Mouse (Mus musculus) adipocyte (in vitro differentiated cells): ENCODE data around the gene Fxyd6.

Experiments
- DNase-seq: peaks from one replicate; pipeline ENCODE4 v3.0.0-alpha.2; 2016; ENCODE audit warnings: low spot score

Fxyd6 gene

GRCm38 (mm10) chr9:45370117-45370561, at the start of gene Fxyd6:
Fxyd6 (plus strand) TSS chr9:45370185.
- DNase-seq = no peak

GRCm38 (mm10) chr9:45321465-45321864, 48.5 kb upstream of the Fxyd6 start:
- no peak for DNase-seq

- no peak for DNase-seq
Measured at GRCm38 (mm10) chr9:45321946-45322430, 48.0 kb upstream of the Fxyd6 start.

GRCm38 (mm10) chr9:45326390-45326789, 43.6 kb upstream of the Fxyd6 start:
- no peak for DNase-seq

DNA sequence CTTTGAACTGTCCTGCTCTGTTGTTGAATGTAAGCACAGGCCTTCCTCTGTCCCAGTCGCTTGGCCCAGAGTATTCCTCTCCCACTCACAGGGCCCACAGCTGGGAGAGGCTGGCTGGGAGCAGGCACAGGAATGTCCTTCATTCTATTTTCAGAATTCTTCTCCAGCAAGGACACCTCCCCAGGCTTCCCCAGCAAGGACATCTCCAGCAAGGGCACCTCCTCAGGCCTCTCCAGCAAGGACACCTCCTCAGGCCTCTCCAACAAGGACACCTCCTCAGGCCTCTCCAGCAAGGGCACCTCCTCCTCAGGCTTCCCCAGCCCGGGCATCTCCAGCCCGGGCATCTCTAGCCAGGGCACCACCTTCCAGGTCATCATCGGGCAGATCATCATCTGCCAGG, 41.7 kb upstream of the Fxyd6 start:
- no peak for DNase-seq

- DNase-seq = no peak
Measured at GRCm38 (mm10) chr9:45329577-45329976, 40.4 kb upstream of the Fxyd6 start.

- no peak for DNase-seq
Measured at GRCm38 (mm10) chr9:45337406-45337805, 32.6 kb upstream of the Fxyd6 start.

DNA sequence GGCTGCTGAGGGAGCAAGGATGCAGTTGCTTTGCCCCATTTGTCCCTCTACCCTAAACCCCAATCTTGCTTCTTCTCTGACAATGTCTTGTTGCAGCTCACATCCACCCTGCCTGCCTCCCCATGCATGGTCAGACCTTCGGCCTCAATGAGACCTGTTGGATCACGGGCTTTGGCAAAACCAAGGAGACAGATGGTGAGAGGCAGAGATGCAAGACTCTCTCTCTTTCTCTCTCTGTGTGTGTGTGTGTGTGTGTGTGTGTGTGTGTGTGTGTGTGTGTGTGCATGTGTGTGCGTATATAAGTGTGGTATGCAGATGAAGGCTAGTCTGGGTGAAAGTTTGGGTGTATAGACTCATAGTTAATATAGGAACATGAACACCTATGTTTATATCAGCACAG, 26.9 kb upstream of the Fxyd6 start:
- no peak for DNase-seq

- no peak for DNase-seq
Measured at GRCm38 (mm10) chr9:45345516-45345915, 24.5 kb upstream of the Fxyd6 start.

- no peak for DNase-seq
Measured at GRCm38 (mm10) chr9:45346276-45346675, 23.7 kb upstream of the Fxyd6 start.

DNA sequence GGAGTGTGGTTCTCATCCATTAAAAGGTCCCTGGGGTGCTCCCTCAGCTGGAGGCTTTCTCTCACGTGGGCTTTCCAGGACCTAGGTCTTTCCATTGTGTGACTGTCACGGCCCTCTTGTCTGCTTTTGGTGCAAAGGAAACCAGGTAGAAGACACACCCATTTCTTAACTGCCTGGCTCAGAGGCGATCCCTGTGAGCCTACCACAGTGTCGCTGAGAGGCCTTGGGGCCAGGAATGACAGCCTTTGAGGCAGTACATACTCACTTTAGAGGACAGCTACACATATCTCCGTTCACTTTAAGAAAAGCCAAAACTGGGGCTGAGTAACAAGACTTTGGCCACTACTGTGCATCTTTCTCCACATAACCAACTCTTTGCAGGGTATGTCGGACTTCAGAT, 21.4 kb upstream of the Fxyd6 start:
- DNase-seq = no peak

DNA sequence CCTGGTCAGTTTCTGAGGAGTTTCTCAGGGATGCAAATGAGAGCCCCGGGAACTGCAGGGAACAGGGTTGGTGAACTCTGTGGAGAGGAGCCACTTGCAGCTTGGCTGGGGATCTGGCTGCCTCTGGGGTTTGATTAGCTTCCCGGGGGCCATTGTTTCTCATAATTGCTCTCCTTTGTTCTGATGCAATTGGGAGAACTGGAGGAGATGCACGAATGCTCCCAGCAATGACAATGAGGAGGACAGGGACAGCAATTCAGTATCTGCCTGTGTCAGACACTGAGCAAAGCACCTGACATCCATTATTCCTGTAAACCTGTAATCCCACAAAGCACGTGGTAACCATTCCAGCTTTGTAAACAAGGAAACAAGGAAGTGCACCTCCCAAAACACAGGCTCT, 20.8 kb upstream of the Fxyd6 start:
- no peak for DNase-seq

GRCm38 (mm10) chr9:45349851-45350250, 20.1 kb upstream of the Fxyd6 start:
- no peak for DNase-seq

DNA sequence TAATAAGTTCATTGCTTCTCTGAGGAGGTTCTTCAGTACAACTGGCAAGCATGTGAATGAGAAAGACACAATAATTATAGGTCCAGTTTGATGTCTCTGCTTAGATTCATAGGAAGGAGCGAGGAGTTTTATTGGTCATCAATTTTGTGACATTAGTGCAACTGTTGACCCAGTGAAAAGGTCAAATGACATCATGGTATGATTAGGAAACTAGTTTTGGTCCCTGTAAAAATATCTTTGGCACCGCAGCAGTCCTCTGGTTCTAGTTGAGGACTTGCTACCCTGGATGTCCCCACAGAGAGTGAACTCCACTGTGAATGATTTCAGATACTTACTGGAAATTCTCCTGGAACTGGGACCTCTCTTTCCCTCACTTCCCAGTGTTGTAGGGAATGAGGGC, 14.8 kb upstream of the Fxyd6 start:
- DNase-seq = no peak

DNA sequence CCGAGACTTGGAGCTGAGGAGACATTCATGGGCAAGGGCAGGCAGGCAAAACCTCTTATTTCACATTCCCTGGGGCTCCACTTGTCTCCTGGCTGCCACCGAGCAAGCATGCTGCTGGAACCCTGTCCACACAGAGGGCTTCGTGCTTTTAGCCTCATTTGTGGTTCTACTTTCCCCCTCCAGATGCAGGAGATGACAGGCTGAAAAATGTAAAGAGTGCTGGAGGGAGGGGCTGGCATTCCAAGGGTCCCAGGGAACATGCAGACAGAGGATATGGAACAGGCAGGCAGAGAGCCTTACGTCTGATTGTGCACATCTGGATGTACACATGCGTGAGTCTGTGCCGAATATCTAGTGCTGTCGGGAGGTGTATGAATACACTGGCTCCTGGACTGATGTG, 11.6 kb upstream of the Fxyd6 start:
- no peak for DNase-seq

DNA sequence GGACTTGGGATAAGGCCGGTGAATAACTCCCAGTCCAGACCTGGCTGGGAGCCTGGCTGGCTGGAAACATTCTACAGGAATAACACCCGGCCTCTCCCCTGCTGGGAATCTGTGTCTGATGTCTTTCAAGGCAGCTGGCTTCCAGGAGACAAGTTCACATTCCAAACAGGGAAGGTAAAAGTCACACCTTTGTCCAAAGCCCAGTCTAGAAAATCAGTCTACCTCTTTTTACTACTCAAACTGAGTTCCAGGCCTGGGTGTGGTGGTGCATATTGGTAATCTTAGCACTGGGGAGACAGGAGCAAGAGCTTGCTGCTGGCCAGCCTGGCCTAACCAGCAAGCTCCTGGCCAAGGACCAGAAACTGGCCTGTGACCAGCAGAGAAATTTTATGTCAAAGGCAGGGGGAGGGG, 7.9 kb upstream of the Fxyd6 start:
- DNase-seq = no peak

GRCm38 (mm10) chr9:45363639-45364214, 6.3 kb upstream of the Fxyd6 start:
- no peak for DNase-seq

- DNase-seq = no peak
Measured at GRCm38 (mm10) chr9:45367716-45368115, 2.3 kb upstream of the Fxyd6 start.

DNA sequence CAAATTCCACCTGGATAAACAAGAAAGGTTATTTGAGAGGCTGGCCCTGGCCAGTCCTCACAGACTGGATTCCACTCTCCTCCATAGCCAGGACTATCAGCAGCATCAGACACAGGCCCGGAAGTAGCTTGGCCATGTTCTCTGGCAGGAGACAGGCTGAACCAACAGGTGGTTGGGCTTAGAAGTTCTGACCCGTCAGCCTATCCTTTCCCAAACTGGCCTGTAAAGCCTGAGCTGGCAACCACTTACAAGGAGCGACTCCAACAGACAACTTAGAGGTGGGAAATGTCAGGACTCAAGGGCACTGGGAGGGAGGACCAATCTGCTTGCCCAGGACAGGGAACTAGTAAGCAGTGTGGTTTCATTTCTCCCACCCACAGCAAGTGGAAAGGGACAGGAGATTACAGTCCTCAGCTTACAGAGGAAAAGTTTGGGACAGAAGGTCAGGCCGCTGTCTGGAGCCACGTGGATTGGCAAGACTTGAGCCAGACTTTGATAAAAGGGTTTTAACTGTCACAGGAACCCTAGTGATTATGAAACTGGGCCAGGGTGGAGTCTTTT, 1.6 kb upstream of the Fxyd6 start:
- DNase-seq = no peak

GRCm38 (mm10) chr9:45370616-45371336, 791 bp downstream of the Fxyd6 start:
- DNase-seq = no peak

GRCm38 (mm10) chr9:45371337-45371707, 1.3 kb downstream of the Fxyd6 start:
- no peak for DNase-seq

DNA sequence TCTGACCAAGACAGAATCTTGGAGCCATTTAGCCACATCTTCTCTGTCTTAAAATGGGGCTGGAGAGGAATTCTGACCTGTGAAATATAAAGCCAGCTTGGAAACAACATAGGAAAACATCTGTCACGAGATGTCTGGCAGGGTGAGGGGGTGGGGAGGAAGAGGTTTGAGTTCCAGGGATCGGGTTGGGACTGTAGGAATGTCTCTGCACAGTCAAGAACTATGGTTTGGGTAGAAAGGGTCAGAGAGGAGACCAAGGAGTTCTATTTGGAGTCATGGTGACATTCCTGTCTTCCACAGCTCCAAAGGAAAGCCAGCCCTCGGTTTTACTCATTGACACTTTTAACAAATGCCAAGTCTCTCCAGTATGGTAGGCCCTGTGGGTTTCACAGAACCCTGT, 3.9 kb downstream of the Fxyd6 start:
- DNase-seq = no peak

DNA sequence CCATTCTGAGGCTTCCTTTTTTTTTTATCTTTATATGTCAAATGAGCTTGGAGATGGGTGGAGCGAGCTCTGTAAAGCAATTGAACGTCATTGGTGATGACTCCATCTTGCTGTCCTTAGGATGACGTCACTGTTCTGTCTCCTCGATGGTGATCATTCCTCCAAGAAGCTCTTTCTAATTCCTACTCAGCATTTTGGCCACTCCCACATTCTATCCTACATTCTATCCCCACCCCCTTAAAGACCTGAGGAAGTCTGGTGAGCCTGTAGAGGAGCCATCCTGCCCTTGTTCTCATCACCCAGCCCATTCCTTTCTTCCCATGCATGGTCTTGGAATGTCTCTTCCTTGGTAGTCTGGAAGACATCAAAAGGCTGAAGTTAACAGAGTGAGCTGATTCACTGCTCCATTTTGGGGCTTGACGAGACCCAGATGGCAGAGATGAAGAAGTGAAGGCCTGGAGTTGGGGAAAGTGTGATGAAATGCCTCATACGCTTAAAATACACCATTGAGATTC, 5.1 kb downstream of the Fxyd6 start:
- DNase-seq = no peak
